In genomic region chr5:81522760-81523159, GRCm38 (mm10) we compare ENCODE assay signal across 21 mouse cellular contexts.
DNase-seq lines count a peak whose midpoint lies in the region; ATAC-seq lines count a peak whose summit lies in the region.
"Had no signal": no experiment of that assay in that cellular context is flagged by ENCODE, and none has a peak within 500 bp of the region (broad histone marks: within the 10 kb centered on the region; RNA-seq: fewer than 3 reads in every experiment).

No protein-coding gene starts in this region.

- H3K9me3 ChIP-seq in lung, embryonic 16.5 days (ENCODE audit: control insufficient read depth, low read length), result no peaks in the 10 kb centered on the region
- H3K9me3 ChIP-seq: forebrain, embryonic 10.5 days; forebrain, embryonic 13.5 days; heart, embryonic 12.5 days; heart, embryonic 15.5 days; hindbrain, embryonic 12.5 days had no signal

- no peaks in the 10 kb centered on the region for H3K27me3 ChIP-seq in lung, embryonic 16.5 days (ENCODE audit: control insufficient read depth, insufficient read depth, low read depth, low read length)
- H3K27me3 ChIP-seq: forebrain, embryonic 13.5 days; heart, embryonic 12.5 days; heart, embryonic 15.5 days; hindbrain, embryonic 12.5 days had no signal

- no peak overlapping the region for H3K9ac ChIP-seq in lung, embryonic 16.5 days (ENCODE audit: low read length)
- H3K9ac ChIP-seq: forebrain, embryonic 13.5 days; heart, embryonic 12.5 days; heart, embryonic 15.5 days; hindbrain, embryonic 12.5 days had no signal

- intact Hi-C loops in heart, postnatal 10 days (cut with DNase I), result loop anchor here (5.0 kb wide), 1 partner anchor 500 kb away; the partner anchor contains the start of gene Adgrl3

- 72% methylated on average over 4 of the region's 4 CpGs for WGBS in lung, embryonic 16.5 days

- H3K4me2 ChIP-seq in lung, embryonic 16.5 days (ENCODE audit: low read depth, low read length), result no peak overlapping the region
- H3K4me2 ChIP-seq: forebrain, embryonic 13.5 days; heart, embryonic 12.5 days; heart, embryonic 15.5 days; hindbrain, embryonic 12.5 days had no signal

- no peaks in the 10 kb centered on the region for H3K36me3 ChIP-seq in lung, embryonic 16.5 days (ENCODE audit: control insufficient read depth, insufficient read depth, low read length)
- H3K36me3 ChIP-seq: forebrain, embryonic 10.5 days; heart, embryonic 12.5 days; heart, embryonic 15.5 days; hindbrain, embryonic 12.5 days had no signal

- H3K27ac ChIP-seq in lung, embryonic 16.5 days (ENCODE audit: low read length), result no peak overlapping the region
- H3K27ac ChIP-seq: forebrain, embryonic 10.5 days; forebrain, embryonic 13.5 days; heart, embryonic 15.5 days; hindbrain, embryonic 12.5 days had no signal

- H3K4me1 ChIP-seq in lung, embryonic 16.5 days (replicated peaks; ENCODE audit: control insufficient read depth, insufficient read depth, low read length), result peaks cover 3% of the 10 kb centered on the region; the same call in 1 of the 2 replicates

- ATAC-seq in lung, embryonic 16.5 days (ENCODE audit: low read depth), result peak; percentile 54; the same call in 1 of the 2 replicates
- ATAC-seq: activated CD4-positive, CD25-positive, alpha-beta regulatory T cell, adult 4 months; forebrain, embryonic 13.5 days; forebrain, embryonic 16.5 days; hindbrain, embryonic 16.5 days had no signal

- H3K4me3 ChIP-seq in lung, embryonic 16.5 days (ENCODE audit: low read length), result no peak overlapping the region
- H3K4me3 ChIP-seq: forebrain, embryonic 10.5 days; forebrain, embryonic 13.5 days; heart, embryonic 12.5 days; heart, embryonic 15.5 days; hindbrain, embryonic 12.5 days had no signal

- DNase-seq in heart, adult 11 months, result peak; percentile 86
- no peak for DNase-seq in heart, postnatal 10 days
- DNase-seq in lung, adult 18-20 months, result no peak
- DNase-seq in lung, postnatal 25 days (ENCODE audit: low spot score), result peak; percentile 6
- DNase-seq in lung, postnatal 14 days, result no peak
- DNase-seq: adrenal gland, adult 8-10 months; adrenal gland, postnatal 25 days; cerebellum, adult 18-20 months; cerebellum, adult 9-10 months; cerebellum, postnatal 14 days; gastrocnemius, postnatal 10 days; gastrocnemius, postnatal 36 days had no signal

Comparison
In these comparisons a context has a peak if more than half of its experiments do, and no peak if none do; other contexts are left out.
1. DNase-seq: peak in heart, adult 11 months (single experiment) and lung, postnatal 25 days (single experiment); none in heart, postnatal 10 days (0 of 2), lung, adult 18-20 months (0 of 2) and lung, postnatal 14 days (single experiment).